Mouse (Mus musculus) hindbrain, embryonic 16.5 days (tissue): ENCODE measurements around the gene Il1rl2. TPM values are rescaled to one million over a fixed set of nuclear protein-coding genes. Genes with fewer than 3 reads are reported as not detected.

Experiments
- ATAC-seq: fragments of 200-750 bp; cut with Nextera tagmentation; 2 replicates; pipeline ENCODE4 v1.8.0; 2017; ENCODE audit warnings: moderate TSS enrichment, moderate library complexity
- H3K27ac ChIP-seq: fragments of 300-500 bp; sonication (generic); 2 replicates; pipeline ENCODE4 v1.5.1; 2014; ENCODE audit warnings: low read depth, mild to moderate bottlenecking, control low read depth, low read length, moderate library complexity
- H3K27me3 ChIP-seq: fragments of 300-500 bp; sonication (generic); replicated peaks from 2 replicates; pipeline ENCODE4 v1.6.1; 2014; ENCODE audit warnings: low read length; ENCODE audit not compliant: control insufficient read depth, insufficient read depth
- H3K36me3 ChIP-seq: fragments of 300-500 bp; sonication (generic); 2 replicates; pipeline ENCODE4 v1.6.1; 2014; ENCODE audit warnings: mild to moderate bottlenecking, low read length, moderate library complexity, mixed read lengths; ENCODE audit not compliant: control insufficient read depth, insufficient read depth
- H3K4me1 ChIP-seq: fragments of 300-500 bp; sonication (generic); 2 replicates; pipeline ENCODE4 v1.6.1; 2014; ENCODE audit warnings: low read depth, low read length; ENCODE audit not compliant: control insufficient read depth, insufficient read depth
- H3K4me2 ChIP-seq: fragments of 300-500 bp; sonication (generic); 2 replicates; pipeline ENCODE4 v1.6.1; 2014; ENCODE audit warnings: mild to moderate bottlenecking, low read length, control low read depth, moderate library complexity
- H3K4me3 ChIP-seq: fragments of 300-500 bp; sonication (generic); 2 replicates; pipeline ENCODE4 v1.5.1; 2014; ENCODE audit warnings: mild to moderate bottlenecking, low read length, control low read depth, moderate library complexity
- H3K9ac ChIP-seq: fragments of 300-500 bp; sonication (generic); 2 replicates; pipeline ENCODE4 v1.6.1; 2014; ENCODE audit warnings: low read depth, mild to moderate bottlenecking, control low read depth, low read length, moderate library complexity
- H3K9me3 ChIP-seq: fragments of 300-500 bp; sonication (generic); 2 replicates; pipeline ENCODE4 v1.6.1; 2014; ENCODE audit warnings: mild to moderate bottlenecking, low read length, moderate library complexity; ENCODE audit not compliant: control insufficient read depth
- WGBS: fragments of 180-500 bp; shearing (Covaris S2); extraction: QIAGEN DNeasy Blood & Tissue Kit; methylation state at CpG from one replicate; pipeline ENCODE4 v1.1.7; 2014; 5-methylcytosine and 5-hydroxymethylcytosine counted together
- polyA plus RNA-seq: library from polyadenylated mRNA; unstranded; fragments of >200 nt; fragmentation: Nextera tagmentation; extraction: Ambion mirVana; gene quantifications from 2 replicates; pipeline ENCODE4 v1.2.1, GENCODE M21; 2015

Gene Il1rl2
- polyA plus RNA-seq, 1 experiment from 2014 or later, result 0.79 TPM

- no peak overlapping the region for H3K4me2 ChIP-seq
- 66% methylated on average over 7 of the region's 7 CpGs for WGBS
- no peaks in the 10 kb centered on the region for H3K36me3 ChIP-seq
- H3K27ac ChIP-seq, result no peak overlapping the region
- no peak overlapping the region for H3K9ac ChIP-seq
- no peaks in the 10 kb centered on the region for H3K9me3 ChIP-seq
- no peak for ATAC-seq
- H3K4me1 ChIP-seq, result no peaks in the 10 kb centered on the region
- no peak overlapping the region for H3K4me3 ChIP-seq
- H3K27me3 ChIP-seq, result no peaks in the 10 kb centered on the region
Measured at GRCm38 (mm10) chr1:40414863-40415656, 90.7 kb downstream of the Il1rl2 start.

GRCm38 (mm10) chr1:40417034-40417433 lies 92.6 kb downstream of the Il1rl2 start:
- Histone ChIP-seq H3K27me3 (no peaks in the 10 kb centered on the region), H3K4me3 (no peak overlapping the region), H3K9me3 (no peaks in the 10 kb centered on the region), H3K36me3 (no peaks in the 10 kb centered on the region), H3K4me1 (no peaks in the 10 kb centered on the region), H3K4me2 (no peak overlapping the region), H3K9ac (no peak overlapping the region), H3K27ac (no peak overlapping the region)
- ATAC-seq, result no peak
- WGBS, result 99% methylated on average over 2 of the region's 2 CpGs

Other genes starting within 250 kb of the Il1rl2 start
- 0.70 and 0.75 TPM in 2 replicates for gene Il1r1, start 99.5 kb upstream of the Il1rl2 start, polyA plus RNA-seq
- 0.04 and 0.08 TPM in 2 replicates for gene Il1rl1, start 105.0 kb downstream of the Il1rl2 start, polyA plus RNA-seq
- not detected in 2 replicates for gene Il18r1, start 140.9 kb downstream of the Il1rl2 start, polyA plus RNA-seq
- gene Il18rap, start 190.8 kb downstream of the Il1rl2 start, polyA plus RNA-seq, result 0.04 and 0.08 TPM in 2 replicates